In genomic region chr12:89383254-89383653, GRCm38 (mm10) we compare ENCODE assay signal across 11 mouse cellular contexts.
DNase-seq lines count a peak whose midpoint lies in the region; ATAC-seq and TF ChIP-seq lines count a peak whose summit lies in the region.
"Had no signal": no experiment of that assay in that cellular context is flagged by ENCODE, and none has a peak within 500 bp of the region (broad histone marks: within the 10 kb centered on the region; RNA-seq: fewer than 3 reads in every experiment).

No protein-coding gene starts in this region.

- no peaks in the 10 kb centered on the region for H3K27me3 ChIP-seq in intestine, postnatal 0 days (replicated peaks; ENCODE audit: control insufficient read depth, insufficient read depth, low read length)
- no peaks in the 10 kb centered on the region for H3K27me3 ChIP-seq in intestine, embryonic 15.5 days (replicated peaks)
- H3K27me3 ChIP-seq: embryonic facial prominence, embryonic 13.5 days had no signal

- no peak overlapping the region for H3K4me3 ChIP-seq in intestine, postnatal 0 days (ENCODE audit: low read depth, low read length)
- H3K4me3 ChIP-seq in intestine, embryonic 15.5 days (replicated peaks) = no peak overlapping the region
- H3K4me3 ChIP-seq: embryonic facial prominence, embryonic 13.5 days had no signal

- H3K27ac ChIP-seq in intestine, postnatal 0 days (ENCODE audit: low read depth, low read length) = no peak overlapping the region
- no peak overlapping the region for H3K27ac ChIP-seq in intestine, embryonic 15.5 days
- H3K27ac ChIP-seq: embryonic facial prominence, embryonic 13.5 days; macrophage had no signal

- peak; percentile 40 for DNase-seq in ES-CJ7 (ENCODE audit: low read depth, low spot score)
- DNase-seq in embryo, embryonic 10 days (ENCODE audit: low spot score) = peak; percentile 69
- DNase-seq in heart, postnatal 14 days = no peak
- DNase-seq in kidney, postnatal 25 days = no peak
- DNase-seq: layer of hippocampus, postnatal 36 days had no signal

- no peaks in the 10 kb centered on the region for H3K36me3 ChIP-seq in intestine, postnatal 0 days (ENCODE audit: control insufficient read depth, insufficient read depth)
- H3K36me3 ChIP-seq in intestine, embryonic 15.5 days = no peaks in the 10 kb centered on the region
- H3K36me3 ChIP-seq: embryonic facial prominence, embryonic 13.5 days had no signal

- TF ChIP-seq CTCF in intestine, postnatal 0 days (IDR thresholded peaks at IDR 0.05; ENCODE audit: low read depth) = peak; percentile 61

- H3K9me3 ChIP-seq in intestine, postnatal 0 days (ENCODE audit: control insufficient read depth) = no peaks in the 10 kb centered on the region
- no peaks in the 10 kb centered on the region for H3K9me3 ChIP-seq in intestine, embryonic 15.5 days
- H3K9me3 ChIP-seq: embryonic facial prominence, embryonic 13.5 days had no signal

- WGBS in intestine, postnatal 0 days = 12% methylated on average over 3 of the region's 3 CpGs
- WGBS in intestine, embryonic 15.5 days = 9% methylated on average over 3 of the region's 3 CpGs

- no peak overlapping the region for H3K4me2 ChIP-seq in intestine, postnatal 0 days (replicated peaks; ENCODE audit: low read depth)
- no peak overlapping the region for H3K4me2 ChIP-seq in intestine, embryonic 15.5 days (replicated peaks)
- H3K4me2 ChIP-seq: embryonic facial prominence, embryonic 13.5 days had no signal

- intact Hi-C loops in heart, postnatal 14 days (cut with DNase I) = no loop called here

- H3K9ac ChIP-seq in intestine, postnatal 0 days (ENCODE audit: low read depth, low read length) = no peak overlapping the region
- H3K9ac ChIP-seq in intestine, embryonic 15.5 days = no peak overlapping the region
- H3K9ac ChIP-seq: embryonic facial prominence, embryonic 13.5 days had no signal

- no peak for ATAC-seq in intestine, postnatal 0 days
- no peak for ATAC-seq in intestine, embryonic 15.5 days
- ATAC-seq in megakaryocyte-erythroid progenitor cell, adult 5-6 weeks (replicated peaks; ENCODE audit: low FRiP score, low TSS enrichment, poor library complexity, severe bottlenecking) = 0 out of 2 replicates have a peak, but pooled peaks have one; percentile 52
- no peak for ATAC-seq in cerebellum, adult (ENCODE audit: insufficient number of reproducible peaks, low FRiP score, low TSS enrichment)

- no peaks in the 10 kb centered on the region for H3K4me1 ChIP-seq in intestine, postnatal 0 days (replicated peaks; ENCODE audit: control insufficient read depth, insufficient read depth, low read length)
- H3K4me1 ChIP-seq in intestine, embryonic 15.5 days (replicated peaks) = no peaks in the 10 kb centered on the region
- H3K4me1 ChIP-seq: embryonic facial prominence, embryonic 13.5 days had no signal

Comparison
In these comparisons a context has a peak if more than half of its experiments do, and no peak if none do; other contexts are left out.
1. DNase-seq: peak in ES-CJ7 (single experiment) and embryo, embryonic 10 days (single experiment); none in heart, postnatal 14 days (0 of 2) and kidney, postnatal 25 days (0 of 2).